Mouse (Mus musculus) ES-CJ7 (cell line): ENCODE measurements around the gene Hspa1l.
"Not testable (repeated sequence)": the region's sequence is repeated elsewhere in the genome, so short reads cannot be mapped to it uniquely, and the experiment has no call there.

Experiments
- DNase-seq: peaks from one replicate; pipeline ENCODE4 v3.0.0; 2011; ENCODE audit warnings: low read depth, low spot score

The Hspa1l gene

DNA sequence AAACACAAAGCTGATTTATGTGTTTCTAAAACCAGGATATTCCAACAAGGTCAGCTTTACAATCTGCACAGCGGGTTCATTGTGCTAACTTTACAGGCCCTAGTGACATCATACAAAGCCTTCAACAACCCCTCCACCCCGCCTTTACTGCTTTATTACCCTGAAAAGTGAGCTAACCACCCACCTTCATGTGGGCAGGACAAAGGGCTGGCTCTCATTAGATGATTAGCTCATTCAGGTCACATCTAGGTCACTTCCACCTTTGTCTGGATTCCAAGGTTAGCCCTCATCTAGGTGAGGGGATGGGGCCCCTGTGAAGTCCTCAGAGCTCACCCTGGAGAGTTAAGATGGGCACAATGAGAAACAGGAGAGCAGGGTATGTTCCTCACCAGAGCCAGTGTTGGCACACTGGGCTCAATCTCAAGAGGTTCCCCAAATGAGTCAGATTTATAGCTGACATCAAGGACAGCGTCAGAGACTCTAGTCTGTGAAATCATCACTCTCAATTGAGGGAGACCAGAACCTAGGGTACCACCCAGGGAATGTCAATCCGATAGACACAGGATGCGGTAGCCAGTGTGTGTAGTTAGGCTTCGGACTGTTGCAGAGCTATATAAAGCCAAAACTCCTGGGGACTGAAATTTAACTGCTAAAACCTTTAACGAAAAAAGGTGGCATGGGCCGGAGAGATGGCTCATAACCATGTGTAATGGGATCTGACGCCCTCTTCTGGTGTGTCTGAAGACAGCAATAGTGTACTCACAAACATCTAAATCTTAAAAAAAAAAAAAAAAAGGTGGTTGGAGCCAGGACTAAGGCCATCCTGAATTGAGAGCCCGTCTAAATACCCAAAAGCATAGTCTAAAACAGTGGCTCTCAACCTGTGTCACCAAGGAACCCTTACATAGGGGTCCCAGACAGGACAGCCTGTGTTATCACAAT lies 21.7 kb upstream of the Hspa1l start:
- peak; percentile 80 for DNase-seq

DNA sequence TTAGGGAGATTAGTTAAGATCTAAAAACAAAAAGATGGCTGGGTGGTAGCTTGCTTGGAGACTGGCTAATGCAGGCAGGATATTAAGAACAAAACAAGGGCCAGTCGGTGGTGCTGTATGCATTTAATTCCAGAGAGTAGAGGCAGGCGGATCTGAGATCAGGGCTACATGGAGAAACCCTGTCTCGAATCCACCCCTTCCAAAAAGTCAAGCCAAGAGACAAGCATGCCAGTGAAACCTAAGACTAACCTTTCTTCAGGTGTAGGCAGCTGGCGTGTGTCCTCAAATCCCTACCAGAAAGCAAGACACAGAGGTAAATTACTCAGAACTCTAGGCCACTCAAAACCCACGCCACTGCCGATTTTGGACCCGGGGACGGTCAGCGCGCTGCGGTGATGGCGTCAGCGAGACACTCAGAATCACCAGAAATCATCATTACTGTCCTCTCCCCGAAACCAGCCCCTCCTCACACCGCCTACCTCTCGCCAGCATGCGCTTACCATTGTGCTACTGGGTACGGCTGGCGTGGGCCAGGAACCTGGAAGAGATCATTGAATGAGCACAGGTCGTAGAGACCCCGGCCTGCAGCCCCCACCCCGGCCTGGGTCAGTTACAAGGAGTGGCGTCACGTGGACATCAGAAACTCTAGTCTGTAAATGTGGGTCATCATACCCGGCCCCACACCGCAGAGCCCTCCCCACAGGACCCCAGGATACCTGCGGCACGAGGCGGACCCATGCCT lies 20.7 kb upstream of the Hspa1l start:
- DNase-seq: no peak

DNA sequence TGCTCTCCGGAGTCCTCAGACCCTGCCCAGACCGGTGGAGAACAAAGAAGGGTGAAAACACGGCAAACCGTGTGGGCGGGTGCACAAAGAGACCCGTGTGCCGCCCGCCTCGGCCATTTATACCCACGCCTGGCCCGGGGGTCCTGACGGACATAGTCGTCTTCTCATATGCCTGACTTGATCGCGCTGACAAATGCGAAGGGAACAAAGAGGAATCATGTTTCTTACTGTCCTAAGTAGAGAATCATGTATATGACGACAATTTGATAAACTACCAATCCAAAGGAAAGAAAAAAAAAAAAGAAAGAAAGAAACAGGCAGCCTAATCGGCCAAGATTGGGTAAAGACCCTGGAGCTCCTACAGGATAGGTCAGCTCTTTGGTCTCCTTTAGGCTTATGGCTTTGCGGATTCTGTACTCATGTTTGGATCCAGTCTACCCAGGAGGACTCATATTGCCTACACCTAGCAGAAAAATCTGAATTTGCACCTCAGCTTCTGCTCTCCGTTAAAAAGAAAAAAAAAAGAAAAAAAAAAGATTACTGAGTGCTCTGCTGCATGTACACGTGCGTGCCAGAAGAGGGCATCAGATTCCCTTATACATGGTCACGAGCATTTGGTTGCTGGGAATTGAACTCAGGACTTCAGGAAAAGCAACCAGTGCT lies 20.0 kb upstream of the Hspa1l start:
- DNase-seq: peak; percentile 86

DNA sequence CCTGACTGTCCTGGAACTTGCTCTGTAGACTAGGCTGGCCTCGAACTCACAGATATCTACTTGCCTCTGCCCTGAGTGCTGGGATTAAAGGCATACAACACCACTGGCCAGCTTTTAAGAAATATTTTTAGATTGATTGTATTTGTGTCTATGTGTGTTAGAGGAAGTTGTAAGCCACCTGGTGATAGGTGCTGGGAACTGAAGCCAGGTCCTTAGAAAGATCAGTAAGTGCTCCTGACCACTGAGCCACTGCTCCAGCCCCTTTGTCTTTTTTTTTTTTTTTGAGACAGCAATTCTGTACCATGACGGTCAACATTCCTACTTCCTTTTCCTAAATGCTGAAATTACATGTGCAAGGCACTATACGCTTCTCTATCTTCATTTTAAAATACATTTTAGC lies 19.2 kb upstream of the Hspa1l start:
- peak; percentile 69 for DNase-seq

DNA sequence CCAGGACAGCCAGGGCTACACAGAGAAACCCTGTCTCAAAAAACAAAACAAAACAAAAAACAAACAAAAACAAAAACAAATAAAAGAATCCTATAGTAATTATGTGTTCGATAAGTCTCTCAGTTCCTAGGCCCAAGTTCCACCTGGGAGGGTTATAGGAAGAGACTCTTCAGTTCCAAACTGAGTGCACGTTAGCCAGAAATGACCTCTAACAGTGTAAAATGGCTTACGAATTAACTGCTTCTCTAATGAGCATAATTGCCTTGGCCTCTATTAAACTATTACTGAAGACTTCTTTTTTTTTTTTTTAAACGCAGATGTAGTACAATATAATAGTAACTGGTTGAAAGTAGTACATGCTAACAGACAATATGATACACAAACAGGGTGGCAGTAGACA lies 18.6 kb upstream of the Hspa1l start:
- no peak for DNase-seq

DNA sequence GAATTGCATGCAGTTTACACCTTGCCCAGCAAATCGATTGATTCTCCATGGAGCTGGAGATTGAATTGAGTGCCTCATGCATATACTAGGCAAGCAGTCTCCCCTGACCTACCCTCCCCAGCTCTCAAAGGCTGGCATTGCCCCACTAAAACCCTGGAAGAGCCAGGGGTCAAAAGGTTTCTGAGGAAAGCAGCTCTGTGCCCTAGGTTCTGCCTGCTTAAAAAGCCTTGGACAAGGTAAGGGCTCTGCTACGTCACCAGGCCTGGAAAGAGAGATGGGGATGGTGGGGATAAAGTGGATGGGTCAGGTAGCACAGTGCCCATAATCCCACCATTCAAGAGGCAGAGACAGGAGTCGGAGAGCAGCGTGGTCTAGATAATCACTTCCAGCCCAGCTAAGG lies 17.7 kb upstream of the Hspa1l start:
- DNase-seq: no peak

DNA sequence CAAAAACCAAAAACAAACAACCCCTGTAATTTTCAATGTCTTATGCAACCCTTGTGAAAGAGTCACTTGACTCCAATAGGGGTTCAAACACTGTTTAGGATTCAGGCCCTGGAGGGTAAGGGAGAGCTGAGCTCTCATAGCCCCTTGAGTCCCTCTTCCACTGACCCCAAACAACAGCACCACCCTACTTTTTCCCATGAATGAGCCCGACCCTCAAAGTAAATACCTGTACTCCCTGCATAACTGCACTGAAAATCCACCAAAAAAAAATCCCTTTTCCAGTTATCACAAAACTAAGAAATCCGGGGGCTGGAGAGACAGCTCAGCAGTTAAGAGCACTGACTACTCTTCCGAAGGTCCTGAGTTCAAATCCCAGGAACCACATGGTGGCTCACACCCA lies 16.6 kb upstream of the Hspa1l start:
- DNase-seq: no peak

DNA sequence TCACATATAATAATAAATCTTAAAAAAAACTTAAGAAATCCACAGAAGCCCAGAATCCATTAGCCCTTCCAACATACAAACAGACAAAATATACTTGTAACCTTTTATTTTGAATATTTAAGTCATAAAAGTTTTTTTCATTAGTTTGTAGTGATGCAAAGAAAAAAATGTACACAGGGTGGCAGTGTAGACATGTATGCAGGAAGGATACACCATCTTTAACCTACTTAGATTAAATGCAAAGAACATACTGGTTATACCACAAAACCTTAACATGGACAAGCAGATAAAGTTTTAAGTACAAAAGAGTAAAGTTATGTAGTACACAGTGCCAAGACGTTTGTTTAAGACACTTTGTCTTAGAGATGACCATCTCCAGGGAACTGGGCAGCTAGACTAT lies 16.2 kb upstream of the Hspa1l start:
- DNase-seq: no peak

DNA sequence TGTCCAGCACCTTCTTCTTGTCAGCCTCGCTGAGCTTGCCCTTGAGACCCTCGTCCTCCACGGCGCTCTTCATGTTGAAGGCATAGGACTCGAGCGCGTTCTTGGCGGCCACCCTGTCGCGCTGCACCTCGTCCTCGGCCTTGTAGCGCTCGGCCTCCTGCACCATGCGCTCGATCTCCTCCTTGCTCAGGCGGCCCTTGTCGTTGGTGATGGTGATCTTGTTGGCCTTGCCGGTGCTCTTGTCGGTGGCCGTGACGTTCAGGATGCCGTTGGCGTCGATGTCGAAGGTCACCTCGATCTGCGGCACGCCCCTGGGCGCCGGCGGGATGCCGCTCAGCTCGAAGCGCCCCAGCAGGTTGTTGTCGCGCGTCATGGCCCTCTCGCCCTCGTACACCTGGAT lies 15.2 kb upstream of the Hspa1l start:
- not testable (repeated sequence) for DNase-seq

DNA sequence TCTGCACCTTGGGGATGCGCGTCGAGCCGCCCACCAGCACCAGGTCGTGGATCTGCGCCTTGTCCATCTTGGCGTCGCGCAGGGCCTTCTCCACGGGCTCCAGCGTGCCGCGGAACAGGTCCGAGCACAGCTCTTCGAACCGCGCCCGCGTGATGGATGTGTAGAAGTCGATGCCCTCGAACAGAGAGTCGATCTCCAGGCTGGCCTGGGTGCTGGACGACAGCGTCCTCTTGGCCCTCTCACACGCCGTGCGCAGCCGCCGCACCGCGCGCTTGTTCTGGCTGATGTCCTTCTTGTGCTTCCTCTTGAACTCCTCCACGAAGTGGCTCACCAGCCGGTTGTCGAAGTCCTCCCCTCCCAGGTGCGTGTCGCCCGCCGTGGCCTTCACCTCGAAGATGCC lies 14.5 kb upstream of the Hspa1l start:
- not testable (repeated sequence) for DNase-seq

DNA sequence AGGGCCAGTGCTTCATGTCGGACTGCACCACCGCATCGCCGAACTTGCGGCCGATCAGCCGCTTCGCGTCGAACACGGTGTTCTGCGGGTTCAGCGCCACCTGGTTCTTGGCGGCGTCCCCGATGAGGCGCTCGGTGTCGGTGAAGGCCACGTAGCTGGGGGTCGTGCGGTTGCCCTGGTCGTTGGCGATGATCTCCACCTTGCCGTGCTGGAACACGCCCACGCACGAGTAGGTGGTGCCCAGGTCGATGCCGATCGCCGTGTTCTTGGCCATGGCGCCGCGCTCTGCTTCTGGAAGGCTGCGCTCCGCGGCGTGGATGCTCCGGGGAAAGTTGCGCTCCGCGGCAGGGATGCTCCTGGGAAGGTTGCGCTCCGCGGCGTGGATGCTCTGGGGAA lies 13.8 kb upstream of the Hspa1l start:
- not testable (repeated sequence) for DNase-seq

DNA sequence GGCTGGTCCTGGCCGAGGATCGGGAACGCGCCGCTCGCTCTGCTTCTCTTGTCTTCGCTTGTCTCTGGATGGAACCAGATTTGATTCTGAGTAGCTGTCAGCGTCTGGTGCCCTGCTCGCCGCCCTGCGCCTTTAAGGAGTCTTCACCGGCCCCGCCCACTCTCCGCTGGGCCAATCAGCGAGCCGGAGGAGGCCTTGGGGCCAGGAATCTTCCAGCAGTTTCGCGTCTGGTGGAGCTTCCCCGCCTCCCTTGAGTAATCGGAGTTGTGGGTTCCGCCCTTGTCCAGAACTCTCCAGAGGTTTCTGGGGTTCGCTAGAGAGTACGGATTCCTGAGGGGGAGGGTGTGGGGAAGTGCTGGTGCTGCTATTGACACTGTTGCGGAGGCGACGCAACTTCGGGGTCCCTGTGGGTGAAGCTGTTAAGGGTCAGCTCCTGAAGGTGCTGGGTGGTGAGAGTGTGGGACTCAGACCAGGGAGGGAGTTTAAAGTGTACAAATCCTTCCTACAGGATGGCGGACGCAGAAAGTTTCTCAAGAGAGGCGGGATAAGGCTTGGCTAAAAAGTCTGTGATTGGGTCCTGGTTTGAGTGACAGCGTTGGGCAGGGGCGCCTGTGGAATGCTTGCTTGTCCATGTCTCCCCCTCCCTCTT lies 13.2 kb upstream of the Hspa1l start, which contains the start of gene Hspa1b:
Gene Hspa1b, minus strand, starts transcription at position 109 of the 649 bp plus-strand sequence.
- peak; percentile 89 for DNase-seq

DNA sequence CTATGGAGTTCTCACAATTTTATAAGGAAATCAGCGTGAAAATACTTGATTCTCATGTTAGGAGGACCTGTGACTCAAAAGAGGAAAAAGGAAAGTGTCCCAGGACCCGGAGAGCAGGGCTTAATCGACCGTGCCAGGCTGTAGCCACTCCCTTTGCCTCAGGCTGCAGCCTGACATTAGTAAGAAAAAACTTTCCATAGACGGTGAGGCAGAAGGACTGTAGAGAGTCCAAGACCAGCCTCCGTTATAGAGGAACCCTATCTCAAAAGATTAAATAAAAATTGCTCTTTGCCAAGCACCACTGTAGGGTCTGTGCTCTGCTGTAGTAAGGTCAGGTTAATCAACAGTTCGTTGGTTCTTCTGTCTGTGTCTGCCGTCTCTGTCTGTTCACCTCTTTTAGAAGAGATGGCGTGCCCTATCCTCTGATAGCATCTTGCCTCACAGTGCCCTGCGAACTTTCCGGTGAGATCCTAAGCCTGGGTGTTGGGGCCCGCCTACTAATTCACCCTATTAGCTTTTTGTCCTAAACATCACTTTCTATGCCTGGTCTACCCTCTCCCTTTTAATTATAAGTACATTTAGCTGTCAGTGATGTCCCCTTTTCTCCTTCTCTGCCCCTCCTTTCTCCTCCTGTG lies 12.5 kb upstream of the Hspa1l start:
- no peak for DNase-seq

DNA sequence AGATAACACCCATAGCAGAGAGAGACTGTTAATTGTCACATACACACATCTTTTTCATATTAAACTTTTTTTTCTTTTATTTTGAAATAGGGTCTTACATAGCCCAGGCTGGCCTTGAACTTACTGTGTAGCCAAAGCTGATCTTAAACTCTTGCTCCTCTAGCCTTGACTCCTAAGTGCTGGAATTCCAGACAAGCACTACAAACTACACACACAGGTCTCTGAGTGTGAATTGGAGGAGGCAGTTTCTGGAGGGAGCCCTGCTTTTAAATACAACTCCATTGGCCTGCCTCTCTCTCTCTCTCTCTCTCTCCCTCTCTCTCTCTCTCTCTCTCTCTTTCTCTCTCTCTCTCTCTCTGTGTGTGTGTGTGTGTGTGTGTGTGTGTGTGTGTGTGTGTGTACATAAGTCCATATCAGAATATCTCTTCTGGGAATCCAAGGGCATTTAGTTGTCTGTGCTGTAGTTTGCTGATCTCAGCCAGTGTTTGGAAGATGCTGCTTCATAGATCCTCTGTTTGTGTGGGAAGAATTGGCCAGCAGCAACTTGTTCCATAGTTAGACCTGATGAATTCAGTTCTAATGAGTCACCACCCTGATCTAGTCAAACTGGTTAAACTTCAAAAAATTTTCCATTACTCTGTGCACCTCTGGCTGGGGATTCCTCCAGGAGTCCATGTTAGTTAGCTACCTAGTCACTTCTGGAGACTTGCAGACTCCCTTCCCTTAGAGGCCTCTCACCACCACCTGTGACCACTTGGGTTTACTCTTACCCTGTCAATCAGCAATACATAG lies 11.6 kb upstream of the Hspa1l start:
- no peak for DNase-seq

DNA sequence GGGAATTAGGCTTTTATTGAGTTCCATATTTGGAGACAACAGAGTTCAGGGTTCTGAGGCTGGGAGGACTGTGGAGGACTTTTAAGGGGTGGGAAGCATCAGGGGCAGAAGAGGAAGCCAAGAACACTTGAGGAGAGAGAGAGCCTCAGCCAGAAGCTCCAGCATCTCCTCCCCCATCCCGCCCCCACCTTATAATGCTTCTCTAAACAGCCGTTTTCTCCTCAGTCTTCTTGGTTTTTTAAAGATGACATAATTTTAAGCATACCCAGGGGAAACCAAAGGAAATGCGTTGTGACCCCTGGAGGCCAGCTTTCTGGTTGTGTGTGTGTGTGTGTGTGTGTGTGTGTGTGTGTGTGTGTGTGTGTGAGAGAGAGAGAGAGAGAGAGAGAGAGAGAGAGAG lies 10.4 kb upstream of the Hspa1l start:
- no peak for DNase-seq

DNA sequence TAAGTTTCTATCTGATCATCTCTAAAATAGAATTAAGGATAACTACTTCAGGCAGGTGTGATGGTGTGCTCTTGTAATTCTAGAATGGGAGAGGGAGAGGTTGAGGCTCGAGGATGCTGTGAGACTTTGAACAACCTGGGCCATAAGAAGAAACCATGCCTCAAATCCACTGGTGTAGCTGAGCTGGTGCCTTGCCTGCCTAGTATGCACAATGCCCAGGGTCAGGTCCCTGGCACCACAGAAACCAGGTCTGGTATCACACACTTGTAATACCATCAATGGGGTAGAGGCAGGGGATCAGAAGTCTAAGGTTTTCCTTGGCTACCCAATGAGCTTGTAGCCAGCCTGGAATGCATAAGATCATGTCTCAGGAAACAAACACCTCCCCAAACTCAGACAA lies 9.7 kb upstream of the Hspa1l start:
- DNase-seq: no peak

DNA sequence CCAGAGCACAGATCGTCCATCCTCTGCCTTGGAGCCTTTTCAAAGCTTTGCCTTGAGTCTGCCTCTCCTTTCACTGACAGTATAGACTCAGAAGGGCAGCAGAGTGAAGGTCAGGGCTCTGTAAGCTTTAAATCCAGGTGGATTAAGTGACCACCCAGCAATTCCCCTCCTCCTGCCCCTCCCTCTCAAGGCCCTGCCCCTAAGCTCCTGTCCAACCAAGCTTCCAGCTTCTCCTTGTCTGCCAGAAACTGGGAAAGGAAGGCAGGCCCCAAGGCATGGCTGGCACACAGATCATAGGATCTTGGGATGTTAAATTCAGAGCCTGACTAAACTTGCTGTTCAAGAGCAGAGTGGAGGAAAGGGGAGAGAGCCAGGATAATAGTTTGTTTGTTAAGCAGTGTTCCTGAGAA lies 7.9 kb upstream of the Hspa1l start:
- DNase-seq: peak; percentile 48

DNA sequence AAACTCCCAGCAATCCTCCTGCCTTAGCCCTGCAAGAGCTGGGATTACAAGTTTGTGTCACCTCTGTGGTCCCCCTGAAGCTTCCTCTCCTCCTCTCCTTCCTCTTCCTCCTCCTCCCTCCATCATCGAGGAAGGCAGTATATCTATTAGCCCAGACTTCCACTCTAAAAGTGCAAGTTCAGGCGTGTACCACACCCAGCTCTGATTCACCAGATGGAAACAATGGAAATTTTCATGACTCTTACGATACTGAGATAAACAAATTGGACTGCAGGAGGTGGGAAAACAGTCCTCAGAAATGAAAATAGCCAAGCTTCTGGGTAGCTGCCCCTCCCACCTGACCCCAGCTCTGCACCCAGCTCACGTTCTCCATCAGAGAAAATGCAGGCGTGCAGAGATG lies 6.9 kb upstream of the Hspa1l start:
- DNase-seq: no peak

DNA sequence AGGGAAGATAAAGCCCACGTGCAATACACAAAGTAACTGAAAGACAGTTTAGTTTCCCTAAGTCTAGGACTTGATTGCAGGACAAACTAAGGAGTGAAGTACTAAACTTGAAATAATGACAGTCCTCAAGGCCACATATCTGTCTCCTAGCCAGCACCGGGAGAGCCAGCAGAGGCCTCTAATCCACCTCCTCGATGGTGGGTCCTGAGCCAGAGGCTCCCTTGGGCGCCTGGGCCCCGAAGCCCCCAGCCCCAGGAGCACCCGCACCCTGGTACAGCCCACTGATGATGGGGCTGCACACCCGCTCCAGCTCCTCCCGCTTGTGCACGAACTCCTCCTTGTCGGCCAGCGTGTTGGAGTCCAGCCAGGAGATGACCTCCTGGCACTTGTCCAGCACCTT lies 2.7 kb upstream of the Hspa1l start, which contains the start of gene Gm20481:
Gene Gm20481, plus strand, starts transcription at position 91 of the 400 bp plus-strand sequence.
- DNase-seq: not testable (repeated sequence)

DNA sequence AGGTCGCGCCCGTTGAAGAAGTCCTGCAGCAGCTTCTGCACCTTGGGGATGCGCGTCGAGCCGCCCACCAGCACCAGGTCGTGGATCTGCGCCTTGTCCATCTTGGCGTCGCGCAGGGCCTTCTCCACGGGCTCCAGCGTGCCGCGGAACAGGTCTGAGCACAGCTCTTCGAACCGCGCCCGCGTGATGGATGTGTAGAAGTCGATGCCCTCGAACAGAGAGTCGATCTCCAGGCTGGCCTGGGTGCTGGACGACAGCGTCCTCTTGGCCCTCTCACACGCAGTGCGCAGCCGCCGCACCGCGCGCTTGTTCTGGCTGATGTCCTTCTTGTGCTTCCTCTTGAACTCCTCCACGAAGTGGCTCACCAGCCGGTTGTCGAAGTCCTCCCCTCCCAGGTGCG lies 1.7 kb upstream of the Hspa1l start:
- DNase-seq: not testable (repeated sequence)
